Mouse (Mus musculus): ENCODE results near the gene Gm14444.
"Not testable (repeated sequence)": the region's sequence is repeated elsewhere in the genome, so short reads cannot be mapped to it uniquely, and the experiment has no call there.

Gm14444 gene

DNA sequence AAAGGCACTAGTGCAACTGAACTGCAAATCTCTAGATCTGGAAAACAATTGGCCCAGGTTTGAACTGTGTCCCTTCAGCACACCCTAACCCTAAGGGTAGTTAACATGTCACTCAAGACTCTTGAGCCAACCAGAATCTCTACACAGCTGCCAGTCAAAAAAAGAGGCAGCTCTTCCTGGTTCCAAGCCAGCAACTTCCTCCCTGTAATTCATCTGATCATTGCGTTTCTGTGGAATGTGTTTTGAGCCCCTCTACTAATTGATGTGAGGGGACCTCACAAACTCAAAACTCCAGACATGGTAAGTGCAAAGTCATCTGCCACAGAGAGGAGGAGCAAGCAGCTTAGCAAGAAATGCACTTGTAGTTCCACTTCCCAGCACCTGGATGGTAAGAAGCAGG is at the start of gene Gm14444:
Gene Gm14444 (plus strand): TSS at position 220 of the 400 bp plus-strand sequence.
- not testable (repeated sequence) for DNase-seq

DNA sequence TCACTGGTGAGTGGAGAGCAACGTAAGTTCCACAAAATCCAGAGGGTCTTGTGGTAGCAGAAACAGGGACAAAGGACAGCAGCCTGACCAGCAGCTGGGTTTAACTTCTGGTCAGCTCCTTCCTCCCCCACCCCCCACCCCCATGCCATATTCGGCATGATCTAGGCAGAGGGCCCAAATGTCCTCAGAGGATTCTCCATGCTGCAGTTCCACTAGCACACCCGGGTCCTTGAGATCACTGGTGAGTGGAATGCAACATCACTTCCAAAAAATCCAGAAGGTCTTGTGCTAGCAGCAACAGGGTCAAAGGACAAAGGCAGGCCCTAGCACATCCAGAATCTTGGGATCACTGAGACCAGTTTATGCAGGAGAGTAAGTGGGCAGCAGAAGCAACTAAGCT is 44.6 kb upstream of the Gm14444 start:
- DNase-seq = not testable (repeated sequence)

DNA sequence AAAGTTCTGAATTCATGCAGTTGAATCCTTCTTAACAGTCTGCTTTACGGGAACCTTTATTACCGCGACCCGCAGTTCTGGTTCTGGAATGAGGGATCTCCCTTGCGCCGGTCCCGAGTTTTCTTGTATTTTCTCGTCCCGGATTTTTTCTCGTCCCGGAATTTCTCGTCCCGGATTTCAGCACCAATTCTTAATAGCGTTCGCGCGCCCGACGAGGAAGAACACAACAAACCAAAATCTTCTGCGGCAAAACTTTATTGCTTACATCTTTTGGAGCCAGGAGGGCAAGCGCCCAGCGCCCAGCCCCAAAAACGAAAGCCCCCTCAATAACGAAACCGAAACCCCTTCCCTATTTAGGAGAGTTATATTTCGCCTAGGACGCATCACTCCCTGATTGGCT is 34.2 kb downstream of the Gm14444 start:
- DNase-seq = not testable (repeated sequence)

DNA sequence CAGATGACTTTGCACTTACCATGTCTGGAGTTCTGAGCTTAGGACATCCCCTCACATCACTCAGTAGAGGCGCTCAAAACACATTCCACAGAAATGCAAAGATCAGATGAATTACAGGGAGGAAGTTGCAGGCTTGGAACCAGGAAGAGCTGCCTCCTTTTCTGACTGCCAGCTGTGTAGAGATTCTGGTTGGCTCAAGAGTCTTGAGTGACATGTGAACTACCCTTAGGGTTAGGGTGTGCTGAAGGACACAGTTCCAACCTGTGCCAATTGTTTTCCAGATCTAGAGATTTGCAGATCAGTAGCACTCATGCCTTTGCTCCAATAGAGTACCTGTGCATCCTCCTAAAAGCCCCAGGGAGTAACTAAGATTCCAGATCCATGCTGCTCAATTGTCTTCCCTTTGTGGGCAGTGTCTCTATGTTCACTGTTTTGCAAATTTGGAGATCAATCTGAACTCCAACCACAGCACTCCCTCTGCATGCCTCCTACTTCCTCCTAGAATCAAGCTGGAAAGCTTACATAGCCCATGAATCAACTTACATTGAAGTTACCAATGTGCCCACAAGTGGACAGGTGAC is 57.7 kb downstream of the Gm14444 start, which contains the start of gene Gm14393:
Gene Gm14393 (minus strand): TSS at position 101 of the 581 bp plus-strand sequence.
- DNase-seq = not testable (repeated sequence)
